Mouse (Mus musculus) CH12.LX (cell line): Measurements from ENCODE around the gene Fbln5.

Experiments
- CTCF ChIP-seq, 2 experiments: IDR thresholded peaks in 1 of 2; conservative IDR thresholded peaks in 1 of 2; 2 replicates each; pipeline ENCODE4 v1.5.1; 2011 to 2012; ENCODE audit warnings: low read depth in 2 of 2, low read length in 2 of 2, improper control_type of control experiment in 1 of 2, inconsistent platforms in 1 of 2, mild to moderate bottlenecking in 1 of 2, moderate library complexity in 1 of 2
- EP300 ChIP-seq: IDR thresholded peaks from 2 replicates; pipeline ENCODE4 v1.6.1; 2011; ENCODE audit warnings: low read length, improper control_type of control experiment
- GABPA ChIP-seq: IDR thresholded peaks from 2 replicates; pipeline ENCODE4 v1.6.1; 2012; ENCODE audit warnings: low read depth, low read length, improper control_type of control experiment, inconsistent platforms; ENCODE audit not compliant: insufficient replicate concordance
- JUND ChIP-seq: conservative IDR thresholded peaks from 2 replicates; pipeline ENCODE4 v1.6.1; 2011; ENCODE audit warnings: low read depth, low read length, improper control_type of control experiment
- KAT2A ChIP-seq: IDR thresholded peaks from 2 replicates; pipeline ENCODE4 v1.6.1; 2012; ENCODE audit warnings: low read length, improper control_type of control experiment, inconsistent platforms; ENCODE audit not compliant: insufficient replicate concordance
- MAX ChIP-seq: IDR thresholded peaks from 2 replicates; pipeline ENCODE4 v1.6.1; 2011; ENCODE audit warnings: low read length, improper control_type of control experiment
- USF1 ChIP-seq: IDR thresholded peaks from 2 replicates; pipeline ENCODE4 v1.6.1; 2014; ENCODE audit warnings: low read depth, mild to moderate bottlenecking, inconsistent platforms, low read length, improper control_type of control experiment
- ZC3H11A ChIP-seq: IDR thresholded peaks from 2 replicates; pipeline ENCODE4 v1.6.1; 2012; ENCODE audit warnings: low read depth, mild to moderate bottlenecking, inconsistent platforms, low read length, improper control_type of control experiment
- ZNF384 ChIP-seq: IDR thresholded peaks from 2 replicates; pipeline ENCODE4 v1.6.1; 2012; ENCODE audit warnings: low read depth, low read length, improper control_type of control experiment, inconsistent platforms

DNA sequence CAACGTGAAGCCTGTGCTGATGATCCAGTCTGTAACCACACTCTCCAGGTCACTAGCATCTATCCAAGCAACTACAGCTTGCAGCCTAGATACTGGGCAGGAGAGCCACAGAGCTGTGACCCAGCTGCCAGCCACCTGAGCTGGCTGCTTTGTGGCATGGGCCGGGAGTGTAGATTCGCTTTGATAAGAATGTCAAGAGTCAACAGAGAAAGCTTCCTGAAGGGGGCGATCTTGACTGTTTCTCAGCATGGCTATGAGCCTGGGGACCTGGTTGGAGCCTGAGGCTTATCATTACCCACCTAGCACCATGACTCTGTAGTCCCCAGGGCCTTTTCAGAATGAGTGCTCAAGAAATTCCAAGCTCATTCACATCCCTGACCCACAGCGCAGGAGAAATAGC lies 2.0 kb downstream of the Fbln5 start:
- TF ChIP-seq JUND = no peak
- TF ChIP-seq CTCF (conservative IDR thresholded peaks at IDR 0.05 in 1 of 2, IDR thresholded peaks at IDR 0.05 in 1 of 2; ENCODE audit: low read depth in 2 of 2, low read length in 2 of 2) = peak in 1 of 2 experiments; percentile 76; a peak in 2 of 4 replicates
- TF ChIP-seq ZC3H11A = no peak
- TF ChIP-seq KAT2A = no peak
- no peak for TF ChIP-seq USF1
- no peak for TF ChIP-seq GABPA
- TF ChIP-seq ZNF384 = no peak
- no peak for TF ChIP-seq EP300
- TF ChIP-seq MAX = no peak
